Mouse (Mus musculus): ENCODE results near the gene Osbpl10. TPM values are rescaled to one million over a fixed set of nuclear protein-coding genes. Genes with fewer than 3 reads are reported as not detected.
A peak's percentile ranks its signal among the peaks of the same experiment; 100 is the strongest.

The Osbpl10 gene
- polyA plus RNA-seq, 1 experiment from 2014 or later, result 1.6 TPM

DNA sequence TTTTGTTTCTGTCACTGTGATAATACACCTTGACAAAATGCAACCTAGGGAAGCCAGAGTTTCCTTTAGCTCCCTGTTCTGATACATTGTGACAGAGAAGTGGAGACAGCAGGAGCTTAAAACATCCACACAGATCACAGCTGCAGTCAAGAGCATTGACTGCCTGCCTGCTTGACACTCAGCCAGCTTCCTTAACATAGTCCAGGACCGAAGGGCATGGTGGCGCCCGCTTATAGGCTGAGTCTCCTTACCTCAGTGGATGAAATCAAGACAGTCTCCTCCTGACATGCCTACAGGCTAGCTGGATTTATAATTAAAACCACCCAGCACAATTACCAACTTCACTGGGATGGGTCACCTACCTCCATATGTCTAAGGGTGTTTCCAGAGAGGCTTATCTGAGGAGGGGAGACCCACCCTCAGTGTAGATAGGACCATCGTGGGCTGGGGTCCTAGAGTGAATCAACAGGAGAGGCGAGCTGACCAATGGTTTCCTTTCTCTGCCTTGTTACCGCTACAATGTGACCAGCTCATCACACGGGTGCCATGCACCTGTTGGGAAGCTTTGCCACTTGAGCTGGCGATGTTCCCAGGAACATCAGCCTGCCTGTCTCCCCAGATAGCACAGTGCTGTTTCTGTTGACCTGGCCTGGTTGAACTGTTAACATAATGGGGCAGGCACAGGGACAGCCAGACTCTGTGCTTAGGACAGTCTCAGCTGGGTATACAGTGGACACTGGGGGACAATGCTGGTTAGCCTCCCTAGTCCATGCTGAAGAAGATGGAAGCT is 76.9 kb downstream of the Osbpl10 start:
- Histone ChIP-seq H3K9me3 (ENCODE audit: control insufficient read depth, low read depth, low read length) (no peaks in the 10 kb centered on the region), H3K4me3 (ENCODE audit: low read depth, low read length) (no peak overlapping the region), H3K27me3 (ENCODE audit: control insufficient read depth, insufficient read depth, low read length) (no peaks in the 10 kb centered on the region), H3K4me1 (ENCODE audit: control insufficient read depth, insufficient read depth, low read length) (0 out of 2 replicates have a peak, but pooled peaks cover 5% of the 10 kb centered on the region), H3K36me3 (ENCODE audit: control insufficient read depth, insufficient read depth, low read length) (no peaks in the 10 kb centered on the region), H3K9ac (replicated peaks; ENCODE audit: low read depth, low read length) (no peak overlapping the region), H3K27ac (ENCODE audit: low read length) (no peak overlapping the region), H3K4me2 (replicated peaks; ENCODE audit: low read depth, low read length) (no peak overlapping the region)
- no peak for ATAC-seq (ENCODE audit: insufficient number of reproducible peaks, insufficient read depth, low FRiP score, low read depth)
- 90% methylated on average over 8 of the region's 8 CpGs for WGBS

DNA sequence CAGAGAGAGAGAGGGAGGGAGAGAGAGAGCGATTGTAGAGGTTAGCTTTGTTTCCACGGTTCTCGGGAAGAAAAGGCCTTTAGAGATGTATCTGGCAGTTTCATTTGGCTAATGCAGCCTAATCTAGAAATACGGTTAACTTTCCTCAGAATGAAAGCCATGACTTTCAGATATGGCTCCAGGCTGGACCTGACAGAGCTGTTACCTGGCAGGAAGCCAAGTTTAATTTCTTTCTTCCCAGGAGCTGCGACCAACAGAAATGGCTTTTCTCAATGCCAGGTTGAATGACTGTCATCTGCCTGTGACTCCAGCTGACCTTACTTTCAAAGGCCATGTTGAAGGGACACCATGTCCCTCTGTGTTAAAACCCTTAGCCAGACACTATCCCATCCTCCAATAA is 80.4 kb downstream of the Osbpl10 start:
- Histone ChIP-seq H3K4me1 (ENCODE audit: control insufficient read depth, insufficient read depth, low read length) (0 out of 2 replicates have a peak, but pooled peaks cover 5% of the 10 kb centered on the region), H3K4me2 (replicated peaks; ENCODE audit: low read depth, low read length) (no peak overlapping the region), H3K9ac (replicated peaks; ENCODE audit: low read depth, low read length) (no peak overlapping the region), H3K27ac (ENCODE audit: low read length) (no peak overlapping the region), H3K4me3 (ENCODE audit: low read depth, low read length) (no peak overlapping the region), H3K9me3 (ENCODE audit: control insufficient read depth, low read depth, low read length) (no peaks in the 10 kb centered on the region), H3K36me3 (ENCODE audit: control insufficient read depth, insufficient read depth, low read length) (no peaks in the 10 kb centered on the region), H3K27me3 (ENCODE audit: control insufficient read depth, insufficient read depth, low read length) (no peaks in the 10 kb centered on the region)
- WGBS, result 30% methylated on average over 5 of the region's 5 CpGs
- ATAC-seq (ENCODE audit: insufficient number of reproducible peaks, insufficient read depth, low FRiP score, low read depth), result no peak

- Histone ChIP-seq H3K36me3 (ENCODE audit: control insufficient read depth, insufficient read depth, low read length) (no peaks in the 10 kb centered on the region), H3K4me1 (ENCODE audit: control insufficient read depth, insufficient read depth, low read length) (no peaks in the 10 kb centered on the region), H3K4me2 (replicated peaks; ENCODE audit: low read depth, low read length) (no peak overlapping the region), H3K9me3 (ENCODE audit: control insufficient read depth, low read depth, low read length) (no peaks in the 10 kb centered on the region), H3K9ac (replicated peaks; ENCODE audit: low read depth, low read length) (no peak overlapping the region), H3K27me3 (ENCODE audit: control insufficient read depth, insufficient read depth, low read length) (no peaks in the 10 kb centered on the region), H3K4me3 (ENCODE audit: low read depth, low read length) (no peak overlapping the region), H3K27ac (ENCODE audit: low read length) (no peak overlapping the region)
- ATAC-seq (ENCODE audit: insufficient number of reproducible peaks, insufficient read depth, low FRiP score, low read depth), result no peak
- WGBS, result 100% methylated on average over 1 of the region's 1 CpGs
Observed at GRCm38 (mm10) chr9:115064834-115065233, 86.5 kb downstream of the Osbpl10 start.

DNA sequence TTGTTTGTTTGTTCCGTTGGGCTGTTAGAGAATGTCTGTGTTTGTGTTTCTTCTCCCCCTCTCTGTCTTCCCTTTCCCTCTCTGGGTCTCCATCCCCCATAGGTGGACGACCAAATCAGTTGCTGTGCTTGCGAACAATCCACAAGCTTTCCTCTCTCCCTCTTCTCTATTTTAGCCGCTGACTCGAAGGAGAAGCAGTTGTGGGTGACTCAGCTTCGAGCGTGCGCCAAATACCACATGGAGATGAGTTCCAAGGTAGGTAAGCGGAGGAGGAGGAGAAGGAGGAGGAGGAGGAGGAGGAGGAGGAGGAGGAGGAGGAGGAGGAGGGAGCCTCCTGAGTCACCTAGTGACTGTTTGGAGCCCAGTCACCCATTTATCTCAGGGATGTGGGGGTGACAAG is 88.7 kb downstream of the Osbpl10 start:
- Histone ChIP-seq H3K4me1 (ENCODE audit: control insufficient read depth, insufficient read depth, low read length) (no peaks in the 10 kb centered on the region), H3K27ac (ENCODE audit: low read length) (no peak overlapping the region), H3K9me3 (ENCODE audit: control insufficient read depth, low read depth, low read length) (no peaks in the 10 kb centered on the region), H3K9ac (replicated peaks; ENCODE audit: low read depth, low read length) (no peak overlapping the region), H3K27me3 (ENCODE audit: control insufficient read depth, insufficient read depth, low read length) (no peaks in the 10 kb centered on the region), H3K4me2 (replicated peaks; ENCODE audit: low read depth, low read length) (no peak overlapping the region), H3K4me3 (ENCODE audit: low read depth, low read length) (no peak overlapping the region), H3K36me3 (ENCODE audit: control insufficient read depth, insufficient read depth, low read length) (no peaks in the 10 kb centered on the region)
- WGBS, result 80% methylated on average over 8 of the region's 9 CpGs
- no peak for ATAC-seq (ENCODE audit: insufficient number of reproducible peaks, insufficient read depth, low FRiP score, low read depth)

DNA sequence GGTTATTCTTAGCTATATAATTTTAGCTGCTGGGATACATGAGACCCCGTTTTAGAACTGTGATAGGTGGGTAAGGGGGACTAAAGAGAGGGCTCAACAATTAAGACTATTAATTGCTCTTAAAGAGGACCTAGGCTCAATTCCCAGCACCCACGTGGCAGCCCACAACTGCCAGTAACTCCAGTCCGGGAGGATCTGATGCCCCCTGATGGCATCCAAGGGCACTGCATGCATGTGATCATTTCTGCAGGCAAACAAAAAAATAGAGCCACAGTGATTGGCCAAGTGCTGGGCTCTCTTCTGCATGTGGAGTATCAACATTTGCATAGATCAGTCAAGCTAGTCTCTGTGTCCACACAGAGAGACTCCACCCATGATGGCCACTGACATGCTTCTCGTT is 96.8 kb downstream of the Osbpl10 start:
- Histone ChIP-seq H3K27ac (ENCODE audit: low read length) (no peak overlapping the region), H3K9ac (replicated peaks; ENCODE audit: low read depth, low read length) (no peak overlapping the region), H3K27me3 (ENCODE audit: control insufficient read depth, insufficient read depth, low read length) (no peaks in the 10 kb centered on the region), H3K4me3 (ENCODE audit: low read depth, low read length) (no peak overlapping the region), H3K36me3 (ENCODE audit: control insufficient read depth, insufficient read depth, low read length) (no peaks in the 10 kb centered on the region), H3K9me3 (ENCODE audit: control insufficient read depth, low read depth, low read length) (no peaks in the 10 kb centered on the region; the same call in 1 of the 2 replicates), H3K4me1 (ENCODE audit: control insufficient read depth, insufficient read depth, low read length) (no peaks in the 10 kb centered on the region), H3K4me2 (replicated peaks; ENCODE audit: low read depth, low read length) (no peak overlapping the region)
- 88% methylated on average over 4 of the region's 4 CpGs for WGBS
- no peak for ATAC-seq (ENCODE audit: insufficient number of reproducible peaks, insufficient read depth, low FRiP score, low read depth)

- no peaks in the 10 kb centered on the region for H3K9me3 ChIP-seq (ENCODE audit: control insufficient read depth, low read depth, low read length)
- no peaks in the 10 kb centered on the region for H3K36me3 ChIP-seq (ENCODE audit: control insufficient read depth, insufficient read depth, low read length)
- no peak overlapping the region; the same call in 1 of the 2 replicates for H3K27ac ChIP-seq (ENCODE audit: low read length)
- H3K4me1 ChIP-seq (ENCODE audit: control insufficient read depth, insufficient read depth, low read length), result no peaks in the 10 kb centered on the region
- H3K27me3 ChIP-seq (ENCODE audit: control insufficient read depth, insufficient read depth, low read length), result no peaks in the 10 kb centered on the region
- H3K4me3 ChIP-seq (ENCODE audit: low read depth, low read length), result no peak overlapping the region
- ATAC-seq (ENCODE audit: insufficient number of reproducible peaks, insufficient read depth, low FRiP score, low read depth), result peak; percentile 90; the same call in 1 of the 2 replicates
- H3K9ac ChIP-seq (replicated peaks; ENCODE audit: low read depth, low read length), result no peak overlapping the region
- WGBS, result 28% methylated on average over 17 of the region's 17 CpGs
- no peak overlapping the region; the same call in 1 of the 2 replicates for H3K4me2 ChIP-seq (replicated peaks; ENCODE audit: low read depth, low read length)
Observed at GRCm38 (mm10) chr9:115088295-115088993, 110.1 kb downstream of the Osbpl10 start.

- Histone ChIP-seq H3K36me3 (ENCODE audit: control insufficient read depth, insufficient read depth, low read length) (no peaks in the 10 kb centered on the region), H3K4me3 (ENCODE audit: low read depth, low read length) (no peak overlapping the region), H3K4me1 (ENCODE audit: control insufficient read depth, insufficient read depth, low read length) (no peaks in the 10 kb centered on the region), H3K27ac (ENCODE audit: low read length) (no peak overlapping the region), H3K27me3 (ENCODE audit: control insufficient read depth, insufficient read depth, low read length) (no peaks in the 10 kb centered on the region), H3K9ac (replicated peaks; ENCODE audit: low read depth, low read length) (no peak overlapping the region), H3K9me3 (ENCODE audit: control insufficient read depth, low read depth, low read length) (no peaks in the 10 kb centered on the region), H3K4me2 (replicated peaks; ENCODE audit: low read depth, low read length) (no peak overlapping the region)
- ATAC-seq (ENCODE audit: insufficient number of reproducible peaks, insufficient read depth, low FRiP score, low read depth), result no peak
- 72% methylated on average over 5 of the region's 5 CpGs for WGBS
Observed at GRCm38 (mm10) chr9:115089644-115090043, 111.3 kb downstream of the Osbpl10 start.

- 0 out of 2 replicates have a peak overlapping the region, but pooled peaks have one; percentile 1 for H3K4me3 ChIP-seq (ENCODE audit: low read depth, low read length)
- H3K9ac ChIP-seq (replicated peaks; ENCODE audit: low read depth, low read length), result no peak overlapping the region
- no peak for ATAC-seq (ENCODE audit: insufficient number of reproducible peaks, insufficient read depth, low FRiP score, low read depth)
- H3K4me1 ChIP-seq (ENCODE audit: control insufficient read depth, insufficient read depth, low read length), result peaks cover 4% of the 10 kb centered on the region; the same call in 1 of the 2 replicates
- WGBS, result 22% methylated on average over 10 of the region's 10 CpGs
- H3K9me3 ChIP-seq (ENCODE audit: control insufficient read depth, low read depth, low read length), result no peaks in the 10 kb centered on the region
- H3K36me3 ChIP-seq (ENCODE audit: control insufficient read depth, insufficient read depth, low read length), result no peaks in the 10 kb centered on the region
- H3K27ac ChIP-seq (ENCODE audit: low read length), result no peak overlapping the region
- H3K4me2 ChIP-seq (replicated peaks; ENCODE audit: low read depth, low read length), result peak overlapping the region; percentile 10
- H3K27me3 ChIP-seq (ENCODE audit: control insufficient read depth, insufficient read depth, low read length), result no peaks in the 10 kb centered on the region
Observed at GRCm38 (mm10) chr9:115096481-115096880, 118.1 kb downstream of the Osbpl10 start.

Measured in stomach, embryonic 14.5 days (tissue).